Mouse (Mus musculus) heart, embryonic 10.5 days (tissue): ENCODE measurements around the gene Myt1l. TPM values are rescaled to one million over a fixed set of nuclear protein-coding genes. Genes with fewer than 3 reads are reported as not detected.

Experiments used
- DNase-seq: peaks from one replicate; pipeline ENCODE4 v3.0.0-alpha.2; 2017; ENCODE audit warnings: low spot score
- H3K27ac ChIP-seq: fragments of 300-500 bp; sonication (generic); 2 replicates; pipeline ENCODE4 v1.5.1; 2016; ENCODE audit warnings: mild to moderate bottlenecking
- H3K27me3 ChIP-seq: fragments of 300-500 bp; sonication (generic); 2 replicates; pipeline ENCODE4 v1.6.1; 2016; ENCODE audit warnings: mild to moderate bottlenecking; ENCODE audit not compliant: poor library complexity, insufficient read depth, severe bottlenecking
- H3K36me3 ChIP-seq: fragments of 300-500 bp; sonication (generic); 2 replicates; pipeline ENCODE4 v1.6.1; 2016; ENCODE audit warnings: mild to moderate bottlenecking, moderate library complexity
- H3K4me1 ChIP-seq: fragments of 300-500 bp; sonication (generic); 2 replicates; pipeline ENCODE4 v1.6.1; 2016; ENCODE audit warnings: mild to moderate bottlenecking
- H3K4me3 ChIP-seq: fragments of 300-500 bp; sonication (generic); 2 replicates; pipeline ENCODE4 v1.5.1; 2016; ENCODE audit warnings: mild to moderate bottlenecking, moderate library complexity
- H3K9me3 ChIP-seq: fragments of 300-500 bp; sonication (generic); 2 replicates; pipeline ENCODE4 v1.6.1; 2016; ENCODE audit warnings: mild to moderate bottlenecking, moderate library complexity
- WGBS: fragments of 180-500 bp; shearing (Covaris S2); methylation state at CpG from one replicate; pipeline ENCODE4 v1.1.7; 2016; 5-methylcytosine and 5-hydroxymethylcytosine counted together
- polyA plus RNA-seq: library from polyadenylated mRNA; unstranded; fragments of >200 nt; fragmentation: Nextera tagmentation; extraction: Ambion mirVana; gene quantifications from 2 replicates; pipeline ENCODE4 v1.2.1, GENCODE M21; 2016

Gene Myt1l
- polyA plus RNA-seq, 1 experiment from 2014 or later = not detected

- no peaks in the 10 kb centered on the region for H3K36me3 ChIP-seq
Observed at GRCm38 (mm10) chr12:29778901-29779300, 250.7 kb downstream of the Myt1l start.

DNA sequence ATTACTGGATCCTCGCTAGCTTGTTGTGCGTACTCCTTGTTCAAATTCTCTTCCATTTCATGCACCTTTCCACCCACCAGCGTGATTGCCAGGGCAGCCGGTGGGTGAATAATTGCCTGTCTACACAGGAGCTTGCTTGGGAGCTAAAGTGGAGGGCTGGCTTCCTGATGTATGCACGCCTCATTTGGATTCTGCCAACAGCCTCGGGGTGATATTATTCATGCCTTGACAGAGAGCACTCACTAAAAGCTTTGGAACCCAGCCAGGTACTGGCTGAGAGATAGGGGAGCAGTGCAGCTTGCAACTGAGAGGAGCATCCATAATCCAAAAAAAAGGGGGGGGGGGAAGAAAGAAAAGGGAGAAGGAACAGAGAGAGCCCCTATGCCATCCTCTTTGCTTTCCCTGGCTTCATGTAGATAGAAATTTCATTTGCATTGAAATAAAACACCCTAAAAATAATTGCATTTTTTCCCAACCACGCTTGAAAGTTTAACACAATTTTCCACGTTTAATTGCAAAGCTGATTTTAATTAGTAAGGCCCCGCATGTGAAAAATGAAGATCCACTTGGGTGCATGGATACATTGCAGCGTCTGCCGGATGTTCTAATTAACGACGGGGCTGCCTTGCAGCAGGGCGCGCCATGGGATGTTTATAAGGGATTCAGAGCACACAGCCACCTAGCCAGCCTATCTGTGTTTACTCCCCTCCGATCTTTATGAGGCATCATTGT, 261.3 kb downstream of the Myt1l start:
- WGBS = 65% methylated on average over 16 of the region's 16 CpGs
- Histone ChIP-seq H3K4me1 (peaks cover 5% of the 10 kb centered on the region; the same call in 1 of the 2 replicates), H3K27me3 (no peaks in the 10 kb centered on the region), H3K9me3 (no peaks in the 10 kb centered on the region), H3K4me3 (no peak overlapping the region), H3K36me3 (no peaks in the 10 kb centered on the region), H3K27ac (no peak overlapping the region)
- DNase-seq = no peak

More at GRCm38 (mm10) chr12:29778901-29779300, 250.7 kb downstream of the Myt1l start:
- Histone ChIP-seq H3K27me3 (no peaks in the 10 kb centered on the region), H3K4me1 (no peaks in the 10 kb centered on the region), H3K27ac (no peak overlapping the region), H3K9me3 (no peaks in the 10 kb centered on the region), H3K4me3 (no peak overlapping the region)
- 75% methylated on average over 2 of the region's 2 CpGs for WGBS
- DNase-seq = no peak

- no peak for DNase-seq
- Histone ChIP-seq H3K4me3 (no peak overlapping the region), H3K4me1 (peaks cover 5% of the 10 kb centered on the region; the same call in 1 of the 2 replicates), H3K27me3 (no peaks in the 10 kb centered on the region), H3K36me3 (no peaks in the 10 kb centered on the region), H3K27ac (no peak overlapping the region), H3K9me3 (no peaks in the 10 kb centered on the region)
- WGBS = 70% methylated on average over 4 of the region's 4 CpGs
Observed at GRCm38 (mm10) chr12:29790051-29790386, 261.8 kb downstream of the Myt1l start.

DNA sequence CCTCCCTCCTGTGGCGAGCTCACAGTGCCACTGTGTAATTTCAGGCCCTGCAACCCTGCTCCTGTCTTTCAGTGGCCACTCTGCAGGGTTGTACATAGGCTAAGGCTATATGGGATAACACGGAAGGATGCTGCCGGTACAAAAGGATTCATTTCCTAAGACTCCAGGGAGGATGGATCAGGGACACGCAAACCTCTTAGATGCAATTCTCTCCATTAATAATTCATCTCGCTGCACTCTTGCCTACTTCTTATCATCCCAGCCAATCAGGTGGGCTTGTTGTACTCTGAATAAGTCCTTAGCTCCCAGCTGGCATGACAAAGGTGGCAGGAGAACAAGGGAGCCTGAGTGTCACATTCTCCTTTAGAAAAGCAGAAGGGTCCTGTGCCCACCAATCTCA, 264.8 kb downstream of the Myt1l start:
- Histone ChIP-seq H3K36me3 (no peaks in the 10 kb centered on the region), H3K27ac (no peak overlapping the region), H3K9me3 (no peaks in the 10 kb centered on the region), H3K4me1 (peaks cover 5% of the 10 kb centered on the region; the same call in 1 of the 2 replicates), H3K4me3 (no peak overlapping the region), H3K27me3 (no peaks in the 10 kb centered on the region)
- 79% methylated on average over 5 of the region's 5 CpGs for WGBS
- DNase-seq = no peak

GRCm38 (mm10) chr12:29795107-29795673, 267.0 kb downstream of the Myt1l start:
- 73% methylated on average over 5 of the region's 5 CpGs for WGBS
- Histone ChIP-seq H3K4me1 (no peaks in the 10 kb centered on the region), H3K27ac (no peak overlapping the region), H3K9me3 (no peaks in the 10 kb centered on the region), H3K27me3 (0 out of 2 replicates have a peak, but pooled peaks cover 5% of the 10 kb centered on the region), H3K4me3 (no peak overlapping the region), H3K36me3 (no peaks in the 10 kb centered on the region)
- DNase-seq = no peak

DNA sequence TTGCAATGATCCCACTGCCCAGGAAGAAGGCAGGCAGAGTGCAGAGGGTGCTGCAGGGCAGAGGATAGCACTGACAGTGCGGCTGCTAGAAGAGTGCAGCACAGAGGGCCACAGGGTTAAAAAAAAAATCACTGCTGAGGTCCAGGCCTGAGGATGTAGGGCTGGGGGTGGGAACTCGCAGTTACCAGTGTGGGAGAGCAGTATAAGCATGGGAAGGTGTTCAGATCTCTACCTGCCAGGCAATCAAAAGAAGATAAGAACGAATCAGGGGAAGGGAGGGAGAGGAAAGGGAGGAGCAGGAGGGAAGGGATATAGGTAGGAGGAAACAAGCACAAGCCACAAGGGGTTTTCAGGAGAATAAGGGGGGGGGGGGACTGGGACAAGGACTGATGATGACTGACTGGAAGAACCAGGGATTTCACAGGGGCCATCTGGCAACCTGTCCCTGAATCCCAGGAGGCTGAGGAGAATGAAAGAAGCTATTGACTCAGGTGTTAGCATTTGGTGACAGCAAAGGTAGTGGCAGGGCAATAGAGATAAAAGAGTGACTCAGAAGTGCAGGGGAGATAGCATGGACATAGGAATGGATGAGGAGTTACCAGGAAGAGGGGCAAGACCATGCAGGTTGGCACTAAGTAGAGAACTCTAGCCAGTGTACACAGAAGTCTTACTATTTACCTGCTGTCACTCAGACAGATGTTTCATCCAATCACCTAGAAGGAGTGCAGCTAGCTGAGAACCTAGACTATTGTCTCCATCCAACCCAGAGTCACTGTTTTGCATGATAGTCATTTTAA, 270.6 kb downstream of the Myt1l start:
- H3K36me3 ChIP-seq = no peaks in the 10 kb centered on the region
- H3K27ac ChIP-seq = no peak overlapping the region
- no peaks in the 10 kb centered on the region for H3K4me1 ChIP-seq
- 0 out of 2 replicates have a peak, but pooled peaks cover 8% of the 10 kb centered on the region for H3K27me3 ChIP-seq
- no peak overlapping the region for H3K4me3 ChIP-seq
- WGBS = 42% methylated on average over 3 of the region's 3 CpGs
- DNase-seq = no peak
- H3K9me3 ChIP-seq = no peaks in the 10 kb centered on the region

DNA sequence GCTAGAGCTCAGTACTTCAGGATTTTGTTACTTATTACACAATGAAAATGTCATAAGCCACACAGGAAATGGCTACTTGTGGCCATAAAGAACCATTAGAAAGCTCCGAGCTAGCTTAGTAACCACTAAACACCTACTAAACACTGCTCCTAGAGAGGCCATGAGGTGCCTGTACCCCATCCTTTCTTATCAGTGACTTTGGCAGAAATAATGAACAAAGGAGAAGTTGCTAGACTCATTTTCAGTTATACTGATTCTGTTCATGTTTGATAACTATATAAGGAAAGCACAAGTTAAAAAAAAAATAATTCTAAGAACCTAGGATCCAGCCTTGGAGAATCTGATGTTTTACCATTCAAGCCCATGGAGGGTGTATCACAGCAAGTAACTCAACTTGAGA, 278.2 kb downstream of the Myt1l start:
- Histone ChIP-seq H3K9me3 (no peaks in the 10 kb centered on the region), H3K27ac (no peak overlapping the region), H3K4me3 (no peak overlapping the region), H3K36me3 (no peaks in the 10 kb centered on the region), H3K4me1 (no peaks in the 10 kb centered on the region), H3K27me3 (0 out of 2 replicates have a peak, but pooled peaks cover 3% of the 10 kb centered on the region)
- 83% methylated on average over 1 of the region's 1 CpGs for whole genome bisulfite sequencing
- no peak for DNase-seq

DNA sequence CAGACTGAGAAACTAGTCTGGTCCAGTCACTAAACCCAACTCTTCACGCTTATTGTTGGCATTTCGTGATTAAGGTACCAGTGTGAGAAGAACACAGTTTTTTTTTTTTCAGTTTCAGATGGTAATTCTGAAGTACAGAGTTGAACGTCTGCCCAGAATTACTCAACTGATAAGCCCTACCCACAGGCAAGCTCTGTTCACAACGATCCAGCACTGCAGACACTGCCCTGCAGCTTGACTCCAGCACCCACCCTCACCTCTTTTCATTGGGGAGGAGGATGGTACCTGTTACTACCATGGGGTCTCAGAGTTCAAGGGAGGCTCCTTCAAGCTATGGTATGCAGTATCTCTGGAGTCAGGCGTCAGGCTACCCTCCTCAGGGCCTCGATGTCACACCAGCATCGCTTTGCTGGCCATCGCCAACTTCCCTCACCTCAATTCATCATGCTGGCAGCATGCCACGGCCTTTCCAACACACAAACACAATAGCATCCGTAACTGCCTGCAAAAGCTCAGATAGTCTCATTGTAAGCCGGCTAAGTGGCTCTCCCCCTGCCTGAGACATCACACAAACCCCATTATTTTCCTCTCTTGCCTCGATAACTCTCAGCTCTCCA, 281.5 kb downstream of the Myt1l start:
- Histone ChIP-seq H3K27ac (no peak overlapping the region), H3K4me1 (no peaks in the 10 kb centered on the region), H3K9me3 (no peaks in the 10 kb centered on the region), H3K27me3 (no peaks in the 10 kb centered on the region), H3K4me3 (no peak overlapping the region), H3K36me3 (no peaks in the 10 kb centered on the region)
- WGBS = 55% methylated on average over 12 of the region's 12 CpGs
- no peak for DNase-seq

GRCm38 (mm10) chr12:29815466-29815865, 287.3 kb downstream of the Myt1l start:
- Histone ChIP-seq H3K36me3 (no peaks in the 10 kb centered on the region), H3K27ac (no peak overlapping the region), H3K27me3 (peaks cover 6% of the 10 kb centered on the region; the same call in 1 of the 2 replicates), H3K4me3 (no peak overlapping the region), H3K9me3 (no peaks in the 10 kb centered on the region), H3K4me1 (no peaks in the 10 kb centered on the region)
- DNase-seq = no peak
- WGBS = 51% methylated on average over 2 of the region's 2 CpGs

DNA sequence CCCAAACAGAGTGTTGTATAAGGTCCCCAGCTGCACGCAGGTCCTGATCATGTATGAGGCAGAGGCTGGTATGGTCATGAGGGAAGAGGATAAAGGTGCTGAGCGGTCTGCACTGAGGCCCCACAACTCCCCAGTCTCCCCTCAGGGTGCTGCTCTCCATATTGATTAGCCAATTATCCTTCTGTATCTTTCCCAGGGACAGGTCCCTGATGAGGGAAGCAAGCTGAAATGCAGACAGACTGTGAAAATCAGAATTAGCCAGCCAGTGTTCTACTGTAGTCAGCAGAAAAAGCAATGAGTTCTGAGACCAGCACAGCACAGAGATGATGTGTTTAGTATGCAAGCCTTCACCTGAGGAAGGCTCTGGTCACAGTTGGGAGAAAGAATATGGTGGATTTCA, 287.9 kb downstream of the Myt1l start:
- DNase-seq = no peak
- H3K27me3 ChIP-seq = peaks cover 6% of the 10 kb centered on the region; the same call in 1 of the 2 replicates
- no peak overlapping the region for H3K27ac ChIP-seq
- 81% methylated on average over 2 of the region's 2 CpGs for WGBS
- H3K4me3 ChIP-seq = no peak overlapping the region
- H3K4me1 ChIP-seq = no peaks in the 10 kb centered on the region
- H3K9me3 ChIP-seq = no peaks in the 10 kb centered on the region
- no peaks in the 10 kb centered on the region for H3K36me3 ChIP-seq

DNA sequence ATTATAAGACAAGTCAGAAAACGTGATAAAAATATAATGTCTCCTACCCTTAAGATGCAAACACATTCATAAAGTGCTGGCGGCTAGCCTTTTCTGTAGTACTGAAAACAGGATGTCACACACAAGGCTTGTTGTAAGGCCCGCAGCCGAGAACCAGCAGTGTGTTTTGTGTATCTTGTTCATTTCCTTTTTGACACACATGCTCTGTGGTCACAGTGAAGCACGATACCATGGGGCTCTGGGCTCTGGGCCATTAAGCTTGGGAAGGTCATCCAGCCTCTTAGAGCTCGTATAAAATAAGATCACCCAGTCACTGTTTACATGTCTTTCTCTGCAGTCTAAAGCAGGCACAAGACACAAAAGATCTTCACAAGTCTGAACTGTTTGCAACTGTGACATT, 288.6 kb downstream of the Myt1l start:
- no peaks in the 10 kb centered on the region for H3K9me3 ChIP-seq
- no peak overlapping the region for H3K27ac ChIP-seq
- H3K4me1 ChIP-seq = no peaks in the 10 kb centered on the region
- DNase-seq = no peak
- peaks cover 6% of the 10 kb centered on the region; the same call in 1 of the 2 replicates for H3K27me3 ChIP-seq
- 70% methylated on average over 6 of the region's 6 CpGs for WGBS
- no peak overlapping the region for H3K4me3 ChIP-seq
- no peaks in the 10 kb centered on the region for H3K36me3 ChIP-seq

GRCm38 (mm10) chr12:29822216-29822615, 294.0 kb downstream of the Myt1l start:
- no peaks in the 10 kb centered on the region for H3K9me3 ChIP-seq
- no peak overlapping the region for H3K4me3 ChIP-seq
- H3K27ac ChIP-seq = no peak overlapping the region
- WGBS = 67% methylated on average over 3 of the region's 3 CpGs
- H3K36me3 ChIP-seq = no peaks in the 10 kb centered on the region
- no peaks in the 10 kb centered on the region for H3K4me1 ChIP-seq
- H3K27me3 ChIP-seq = peaks cover 6% of the 10 kb centered on the region; the same call in 1 of the 2 replicates
- DNase-seq = no peak
